Mouse (Mus musculus) testis, adult 2 months (tissue): Measurements from ENCODE around the gene Ccdc9. TPM values are rescaled to one million over a fixed set of nuclear protein-coding genes. Genes with fewer than 3 reads are reported as not detected.

Source experiments
- H3K27ac ChIP-seq: fragments of 200-500 bp; 2 replicates; pipeline ENCODE4 v1.5.1; 2012; ENCODE audit warnings: low read depth, low read length; ENCODE audit not compliant: control insufficient read depth, insufficient read depth
- H3K27me3 ChIP-seq: fragments of 200-500 bp; 2 replicates; pipeline ENCODE4 v1.6.1; 2012; ENCODE audit warnings: mild to moderate bottlenecking, low read length, moderate library complexity; ENCODE audit not compliant: control insufficient read depth, insufficient read depth
- H3K36me3 ChIP-seq: fragments of 200-500 bp; 2 replicates; pipeline ENCODE4 v1.6.1; 2012; ENCODE audit warnings: mild to moderate bottlenecking, low read length; ENCODE audit not compliant: control insufficient read depth, insufficient read depth
- H3K4me1 ChIP-seq: fragments of 200-500 bp; 2 replicates; pipeline ENCODE4 v1.6.1; 2012; ENCODE audit warnings: low read length; ENCODE audit not compliant: control insufficient read depth, insufficient read depth
- H3K4me3 ChIP-seq: fragments of 200-500 bp; 2 replicates; pipeline ENCODE4 v1.5.1; 2012; ENCODE audit warnings: low read depth, mild to moderate bottlenecking, low read length, moderate library complexity, mixed read lengths; ENCODE audit not compliant: control insufficient read depth
- CTCF ChIP-seq: fragments of 200-500 bp; IDR thresholded peaks from 2 replicates; pipeline ENCODE4 v1.5.1; 2012; ENCODE audit warnings: low read depth, mild to moderate bottlenecking, inconsistent platforms, low read length, moderate library complexity; ENCODE audit not compliant: control insufficient read depth, insufficient read depth, insufficient replicate concordance
- POLR2A ChIP-seq: fragments of 200-500 bp; IDR thresholded peaks from 2 replicates; pipeline ENCODE4 v1.6.1; 2012; ENCODE audit warnings: low read depth, mild to moderate bottlenecking, inconsistent platforms, low read length, moderate library complexity; ENCODE audit not compliant: control insufficient read depth
- polyA plus RNA-seq: library from polyadenylated mRNA; depleted of rRNA; stranded (reverse); fragments of >200 nt; gene quantifications from 2 replicates; pipeline ENCODE4 v1.2.3, GENCODE M21; 2012

Ccdc9 gene
- polyA plus RNA-seq, 1 experiment: 46.0 TPM

GRCm38 (mm10) chr7:16294346-16294745 lies 7.8 kb upstream of the Ccdc9 start:
- Histone ChIP-seq H3K27ac (no peak overlapping the region), H3K4me3 (no peak overlapping the region), H3K36me3 (no peaks in the 10 kb centered on the region), H3K4me1 (peaks cover 29% of the 10 kb centered on the region), H3K27me3 (no peaks in the 10 kb centered on the region)
- TF ChIP-seq POLR2A: no peak
- TF ChIP-seq CTCF: no peak

- H3K27ac ChIP-seq: 0 out of 2 replicates have a peak overlapping the region, but pooled peaks have one; percentile 30
- H3K27me3 ChIP-seq: no peaks in the 10 kb centered on the region
- H3K4me1 ChIP-seq: peaks cover 10% of the 10 kb centered on the region
- peak overlapping the region; percentile 24; the same call in 1 of the 2 replicates for H3K4me3 ChIP-seq
- TF ChIP-seq POLR2A: no peak
- no peak for TF ChIP-seq CTCF
- peaks cover 3% of the 10 kb centered on the region for H3K36me3 ChIP-seq
Measured at GRCm38 (mm10) chr7:16287791-16288190, 1.2 kb upstream of the Ccdc9 start.

GRCm38 (mm10) chr7:16287016-16287415 lies 421 bp upstream of the Ccdc9 start:
- peak overlapping the region; percentile 91 for H3K4me3 ChIP-seq
- no peak for TF ChIP-seq CTCF
- no peak for TF ChIP-seq POLR2A
- peak overlapping the region; percentile 69; the same call in 1 of the 2 replicates for H3K27ac ChIP-seq
- peaks cover 10% of the 10 kb centered on the region for H3K4me1 ChIP-seq
- peaks cover 6% of the 10 kb centered on the region for H3K36me3 ChIP-seq
- no peaks in the 10 kb centered on the region for H3K27me3 ChIP-seq

- TF ChIP-seq POLR2A: no peak
- no peak for TF ChIP-seq CTCF
- Histone ChIP-seq H3K4me3 (peak overlapping the region; percentile 91), H3K36me3 (peaks cover 6% of the 10 kb centered on the region), H3K27me3 (no peaks in the 10 kb centered on the region), H3K27ac (peak overlapping the region; percentile 80), H3K4me1 (peaks cover 10% of the 10 kb centered on the region)
Measured at GRCm38 (mm10) chr7:16285450-16286025, 1.1 kb downstream of the Ccdc9 start.

GRCm38 (mm10) chr7:16284904-16285303 lies 1.7 kb downstream of the Ccdc9 start:
- Histone ChIP-seq H3K27me3 (no peaks in the 10 kb centered on the region), H3K36me3 (peaks cover 6% of the 10 kb centered on the region), H3K4me1 (peaks cover 10% of the 10 kb centered on the region), H3K27ac (0 out of 2 replicates have a peak overlapping the region, but pooled peaks have one; percentile 80), H3K4me3 (peak overlapping the region; percentile 91)
- TF ChIP-seq CTCF (no peak), POLR2A (no peak)

GRCm38 (mm10) chr7:16284001-16284400 lies 2.6 kb downstream of the Ccdc9 start:
- peaks cover 10% of the 10 kb centered on the region for H3K4me1 ChIP-seq
- TF ChIP-seq CTCF (no peak), POLR2A (no peak)
- peaks cover 6% of the 10 kb centered on the region for H3K36me3 ChIP-seq
- no peaks in the 10 kb centered on the region for H3K27me3 ChIP-seq
- H3K27ac ChIP-seq: no peak overlapping the region
- H3K4me3 ChIP-seq: no peak overlapping the region

GRCm38 (mm10) chr7:16282334-16282733 lies 4.3 kb downstream of the Ccdc9 start:
- Histone ChIP-seq H3K4me3 (no peak overlapping the region), H3K27ac (no peak overlapping the region), H3K4me1 (peaks cover 10% of the 10 kb centered on the region), H3K36me3 (peaks cover 6% of the 10 kb centered on the region), H3K27me3 (no peaks in the 10 kb centered on the region)
- TF ChIP-seq POLR2A (no peak), CTCF (no peak)
